Mouse (Mus musculus) fibroblast of lung, adult 2 months (primary cell): Measurements from ENCODE around the gene D630039A03Rik.
A peak's percentile ranks its signal among the peaks of the same experiment; 100 is the strongest.

Source experiments
- DNase-seq: peaks from one replicate; pipeline ENCODE4 v3.0.0-alpha.2; 2011; ENCODE audit warnings: low read depth

The D630039A03Rik gene

GRCm38 (mm10) chr4:57886888-57887230 lies 29.2 kb downstream of the D630039A03Rik start:
- DNase-seq: no peak

DNA sequence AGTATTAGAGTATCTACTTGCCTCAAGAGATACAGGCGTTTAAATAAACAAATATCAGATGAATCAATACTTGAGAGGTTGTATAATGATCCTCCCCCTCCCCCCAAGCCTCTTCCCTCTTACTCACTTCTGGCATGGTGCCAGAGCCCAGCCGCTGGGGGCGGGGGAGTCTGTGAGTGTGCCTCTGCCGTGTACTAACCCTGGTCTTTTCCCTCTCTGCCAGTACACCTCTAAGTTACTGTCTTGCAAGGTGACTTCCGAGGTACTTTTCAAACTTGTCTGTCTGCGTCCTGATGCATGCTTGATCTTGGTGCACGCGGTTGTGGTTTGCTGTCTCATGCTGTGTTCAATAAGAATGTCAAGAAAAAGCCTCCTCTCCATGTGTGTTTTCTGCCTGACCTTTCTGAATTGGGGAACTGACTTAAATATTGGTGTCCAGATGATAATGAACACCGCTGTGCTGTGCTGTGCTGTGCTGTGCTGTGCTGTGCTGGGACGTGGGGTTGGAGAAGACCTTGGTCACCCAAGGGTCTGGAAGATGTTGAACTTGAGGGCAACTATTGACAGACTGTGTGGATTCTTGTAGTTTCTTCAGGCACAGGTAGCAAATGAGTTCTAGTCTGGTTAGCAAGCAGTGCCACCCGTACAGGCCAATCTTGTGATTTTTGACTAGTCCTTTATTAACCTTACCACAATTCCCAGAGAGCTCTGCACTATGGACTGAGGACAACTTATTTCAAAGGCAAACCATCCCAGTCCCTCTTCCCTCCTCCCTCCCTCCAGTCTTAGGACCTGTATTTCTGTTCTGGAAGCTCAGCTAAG lies 29.8 kb downstream of the D630039A03Rik start:
- DNase-seq: no peak

GRCm38 (mm10) chr4:57885186-57885585 lies 30.9 kb downstream of the D630039A03Rik start:
- no peak for DNase-seq

DNA sequence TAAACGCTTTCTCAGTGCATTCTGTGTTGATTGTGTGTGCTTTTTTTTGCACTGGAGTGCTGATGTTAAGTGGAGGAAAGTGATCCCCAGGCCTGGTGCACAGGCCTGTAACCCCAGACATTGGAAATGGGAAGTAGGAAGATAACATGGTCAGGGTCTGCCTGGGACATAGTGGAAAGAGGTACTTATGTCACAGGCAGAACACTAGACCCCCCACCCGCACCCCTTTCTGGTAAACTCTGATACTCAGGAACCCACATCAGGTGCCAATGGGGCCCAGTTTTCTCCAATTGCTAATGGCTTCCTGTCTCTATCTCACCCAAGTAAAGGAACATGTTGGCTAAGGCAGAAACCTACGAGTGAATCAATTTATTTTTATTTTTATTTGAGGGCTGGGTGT lies 31.6 kb downstream of the D630039A03Rik start:
- DNase-seq: no peak

GRCm38 (mm10) chr4:57883520-57884421 lies 32.3 kb downstream of the D630039A03Rik start:
- DNase-seq: no peak

DNA sequence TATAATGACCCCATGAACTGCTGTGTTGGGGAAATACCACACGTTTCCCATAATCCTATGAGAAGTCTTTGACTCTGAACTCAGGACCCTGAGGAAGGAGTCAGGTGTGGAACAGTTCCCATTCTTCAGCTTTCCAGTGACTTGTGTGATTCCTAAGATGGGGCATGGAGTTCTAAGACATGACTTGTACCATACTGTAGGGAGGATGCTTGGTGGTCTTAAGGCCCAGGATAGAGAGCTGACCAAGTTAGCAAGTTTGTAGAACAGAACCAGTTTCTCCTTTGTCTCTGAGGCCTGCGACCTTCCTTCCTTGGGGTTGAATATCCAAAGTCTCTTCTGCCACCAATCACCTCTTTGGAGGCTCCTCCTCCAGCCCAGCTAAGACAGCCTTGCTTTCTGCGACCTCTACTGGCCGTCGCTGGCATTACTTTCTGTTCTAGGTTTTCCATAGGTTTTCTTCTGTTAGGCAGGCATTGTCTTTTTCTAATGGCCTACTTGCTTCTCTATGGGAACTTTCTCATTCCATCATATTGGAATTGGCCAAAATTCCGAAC lies 36.2 kb downstream of the D630039A03Rik start:
- no peak for DNase-seq

- DNase-seq: no peak
Observed at GRCm38 (mm10) chr4:57879137-57879536, 37.0 kb downstream of the D630039A03Rik start.

DNA sequence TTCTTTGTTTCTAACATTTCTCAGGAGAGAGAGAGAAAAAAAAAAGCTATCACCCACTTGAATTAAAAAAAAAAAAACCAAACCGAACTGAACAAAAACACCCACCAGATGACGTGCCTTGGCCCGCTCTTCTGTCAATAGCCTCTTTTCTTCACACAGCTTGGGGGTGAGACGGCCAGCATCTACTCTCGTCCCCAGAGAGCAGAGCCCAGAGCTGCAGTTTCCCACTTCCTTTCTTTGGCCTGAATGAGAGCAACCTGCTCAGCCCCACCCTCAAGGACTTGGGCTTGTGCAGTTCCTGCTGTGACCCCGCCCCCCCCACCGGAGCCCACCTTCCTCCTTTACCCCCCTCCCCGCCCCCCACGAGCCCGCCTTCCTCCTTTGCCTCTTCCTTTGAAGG lies 48.6 kb downstream of the D630039A03Rik start:
- no peak for DNase-seq

DNA sequence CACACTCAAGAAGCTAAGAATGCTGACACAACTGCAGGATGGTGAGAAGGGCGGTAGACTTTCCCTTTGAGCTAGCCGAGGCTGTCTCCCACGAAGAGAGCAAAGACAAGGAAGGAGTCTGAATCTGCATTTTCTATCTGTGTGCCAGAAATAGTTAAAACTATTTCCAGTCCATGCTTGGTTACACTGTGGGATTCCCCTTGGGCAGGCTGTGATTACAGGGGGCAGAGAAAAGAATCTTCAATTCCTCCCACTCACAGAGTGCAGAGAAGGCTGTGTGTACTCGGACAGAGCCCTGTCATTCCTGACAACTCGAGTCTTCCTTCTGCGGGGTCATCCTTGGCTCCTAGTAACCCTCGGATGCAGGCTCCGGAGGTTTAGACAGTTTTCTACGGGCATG lies 49.1 kb downstream of the D630039A03Rik start:
- DNase-seq: no peak

- DNase-seq: peak; percentile 69
Observed at GRCm38 (mm10) chr4:57866088-57866487, 50.0 kb downstream of the D630039A03Rik start.

- no peak for DNase-seq
Observed at GRCm38 (mm10) chr4:57862269-57862986, 53.7 kb downstream of the D630039A03Rik start.

DNA sequence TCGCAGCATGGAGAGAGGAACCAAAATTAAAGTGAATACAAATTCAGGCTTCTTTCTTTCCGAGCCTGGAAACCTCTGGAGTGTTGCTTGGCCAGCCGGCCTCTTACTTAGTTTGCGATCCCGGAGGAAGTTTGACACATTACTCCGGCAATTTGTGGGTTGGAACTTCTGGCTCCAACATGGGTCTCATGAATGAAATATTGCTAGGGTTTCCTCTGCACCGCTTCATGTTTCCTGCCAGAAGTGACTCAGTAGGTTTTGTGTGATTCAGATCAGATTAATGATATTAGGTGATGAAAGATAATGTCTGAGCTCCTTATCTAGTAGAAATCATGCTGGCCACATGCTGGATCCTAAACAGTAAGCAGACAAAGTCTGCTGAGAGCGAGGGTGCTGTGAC lies 54.2 kb downstream of the D630039A03Rik start:
- DNase-seq: peak; percentile 82

- DNase-seq: no peak
Observed at GRCm38 (mm10) chr4:57861166-57861565, 54.9 kb downstream of the D630039A03Rik start.

DNA sequence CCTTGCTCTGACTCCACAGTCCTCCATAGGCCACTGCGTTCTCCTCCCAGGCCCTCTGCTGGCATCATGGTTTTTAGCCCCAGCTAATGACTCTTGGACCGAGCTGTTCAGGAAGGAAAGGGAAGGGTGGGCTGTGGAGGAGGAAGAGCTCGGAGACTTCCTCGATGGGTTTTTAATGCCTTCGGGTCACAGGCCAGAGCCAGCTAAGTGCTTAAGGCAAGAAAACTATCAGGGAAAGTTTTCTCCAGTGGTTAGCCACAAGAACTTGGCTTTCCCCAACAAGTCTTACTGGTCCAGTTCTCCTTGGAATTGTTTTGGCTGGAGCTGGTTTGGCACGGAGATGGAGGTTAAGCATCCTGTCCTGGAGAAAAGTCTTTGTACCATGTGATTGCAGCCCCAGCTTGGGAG lies 55.9 kb downstream of the D630039A03Rik start:
- peak; percentile 89 for DNase-seq
